Mouse (Mus musculus) erythroblast, embryonic 14.5 days (primary cell): ENCODE results near the gene Dedd2. TPM values are rescaled to one million over a fixed set of nuclear protein-coding genes. Genes with fewer than 3 reads are reported as not detected.

Source experiments
- H3K27me3 ChIP-seq: 2 replicates; pipeline ENCODE4 v1.6.1; 2012; ENCODE audit warnings: inconsistent platforms; ENCODE audit not compliant: control insufficient read depth
- H3K36me3 ChIP-seq: 2 replicates; pipeline ENCODE4 v1.6.1; 2012; ENCODE audit warnings: mild to moderate bottlenecking, inconsistent platforms; ENCODE audit not compliant: control insufficient read depth
- H3K4me1 ChIP-seq: 2 replicates; pipeline ENCODE4 v1.6.1; 2012; ENCODE audit warnings: inconsistent platforms; ENCODE audit not compliant: control insufficient read depth
- H3K4me3 ChIP-seq: replicated peaks from 2 replicates; pipeline ENCODE3; 2012; ENCODE audit warnings: moderate library complexity, mild to moderate bottlenecking, inconsistent platforms
- H3K9me3 ChIP-seq: 2 replicates; pipeline ENCODE4 v1.6.1; 2012; ENCODE audit warnings: low read length, inconsistent platforms, mixed read lengths; ENCODE audit not compliant: control insufficient read depth
- GATA1 ChIP-seq: IDR thresholded peaks from 2 replicates; pipeline ENCODE4 v1.6.1; 2012; ENCODE audit warnings: low read length, inconsistent platforms, mixed read lengths
- TAL1 ChIP-seq: IDR thresholded peaks from 3 replicates; pipeline ENCODE4 v1.6.1; 2012; ENCODE audit warnings: low read length, inconsistent platforms, mixed read lengths
- polyA plus RNA-seq: library from polyadenylated mRNA; stranded (reverse); fragments of >175 nt; gene quantifications from 2 replicates; pipeline ENCODE4 v1.2.3, GENCODE M21; 2012

The Dedd2 gene
- polyA plus RNA-seq, 1 experiment: 50.4 TPM

GRCm38 (mm10) chr7:25174343-25174742, 46.1 kb downstream of the Dedd2 start:
- TF ChIP-seq GATA1 (no peak), TAL1 (no peak)
- peaks cover 65% of the 10 kb centered on the region for H3K27me3 ChIP-seq
- H3K9me3 ChIP-seq: peaks cover 2% of the 10 kb centered on the region; the same call in 1 of the 2 replicates
- no peaks in the 10 kb centered on the region for H3K36me3 ChIP-seq
- H3K4me1 ChIP-seq: no peaks in the 10 kb centered on the region; the same call in 1 of the 2 replicates
- H3K4me3 ChIP-seq: no peak overlapping the region

GRCm38 (mm10) chr7:25172669-25173068, 47.7 kb downstream of the Dedd2 start:
- H3K4me1 ChIP-seq: no peaks in the 10 kb centered on the region
- TF ChIP-seq TAL1: no peak
- no peak for TF ChIP-seq GATA1
- no peaks in the 10 kb centered on the region for H3K9me3 ChIP-seq
- no peak overlapping the region for H3K4me3 ChIP-seq
- H3K36me3 ChIP-seq: no peaks in the 10 kb centered on the region
- H3K27me3 ChIP-seq: peaks cover 53% of the 10 kb centered on the region

- Histone ChIP-seq H3K27me3 (peaks cover 43% of the 10 kb centered on the region), H3K36me3 (no peaks in the 10 kb centered on the region), H3K9me3 (no peaks in the 10 kb centered on the region), H3K4me1 (no peaks in the 10 kb centered on the region), H3K4me3 (no peak overlapping the region)
- TF ChIP-seq TAL1: no peak
These were observed 49.8 kb downstream of the Dedd2 start for GRCm38 (mm10) chr7:25170583-25170982.

- Histone ChIP-seq H3K4me1 (no peaks in the 10 kb centered on the region), H3K4me3 (no peak overlapping the region), H3K36me3 (no peaks in the 10 kb centered on the region), H3K27me3 (peaks cover 56% of the 10 kb centered on the region), H3K9me3 (no peaks in the 10 kb centered on the region; the same call in 1 of the 2 replicates)
- TF ChIP-seq GATA1 (no peak), TAL1 (no peak)
These were observed 54.3 kb downstream of the Dedd2 start for GRCm38 (mm10) chr7:25166106-25166505.

- peak overlapping the region; percentile 68 for H3K4me3 ChIP-seq
- H3K27me3 ChIP-seq: peaks cover 28% of the 10 kb centered on the region
- H3K36me3 ChIP-seq: no peaks in the 10 kb centered on the region; the same call in 1 of the 2 replicates
- peaks cover 53% of the 10 kb centered on the region for H3K4me1 ChIP-seq
- TF ChIP-seq GATA1: 0 out of 2 replicates have a peak, but pooled peaks have one; percentile 11
- TF ChIP-seq TAL1: no peak
- no peaks in the 10 kb centered on the region for H3K9me3 ChIP-seq
These were observed 64.2 kb downstream of the Dedd2 start for GRCm38 (mm10) chr7:25156158-25156648.

- H3K36me3 ChIP-seq: no peaks in the 10 kb centered on the region; the same call in 1 of the 2 replicates
- peaks cover 32% of the 10 kb centered on the region for H3K27me3 ChIP-seq
- H3K4me3 ChIP-seq: peak overlapping the region; percentile 68
- TF ChIP-seq TAL1 (no peak), GATA1 (peak; percentile 6; the same call in 1 of the 2 replicates)
- H3K9me3 ChIP-seq: no peaks in the 10 kb centered on the region
- H3K4me1 ChIP-seq: peaks cover 55% of the 10 kb centered on the region
These were observed 64.8 kb downstream of the Dedd2 start for GRCm38 (mm10) chr7:25155469-25156157.

- Histone ChIP-seq H3K27me3 (peaks cover 40% of the 10 kb centered on the region), H3K4me3 (peak overlapping the region; percentile 68), H3K4me1 (peaks cover 55% of the 10 kb centered on the region), H3K9me3 (no peaks in the 10 kb centered on the region), H3K36me3 (no peaks in the 10 kb centered on the region; the same call in 1 of the 2 replicates)
- no peak for TF ChIP-seq GATA1
- no peak for TF ChIP-seq TAL1
These were observed 65.8 kb downstream of the Dedd2 start for GRCm38 (mm10) chr7:25154648-25155047.

GRCm38 (mm10) chr7:25153841-25154240, 66.6 kb downstream of the Dedd2 start:
- peaks cover 55% of the 10 kb centered on the region for H3K4me1 ChIP-seq
- H3K36me3 ChIP-seq: no peaks in the 10 kb centered on the region; the same call in 1 of the 2 replicates
- H3K27me3 ChIP-seq: peaks cover 46% of the 10 kb centered on the region
- H3K9me3 ChIP-seq: no peaks in the 10 kb centered on the region
- no peak overlapping the region for H3K4me3 ChIP-seq
- TF ChIP-seq GATA1 (no peak), TAL1 (no peak)

- Histone ChIP-seq H3K27me3 (peaks cover 57% of the 10 kb centered on the region), H3K4me1 (peaks cover 45% of the 10 kb centered on the region), H3K36me3 (no peaks in the 10 kb centered on the region; the same call in 1 of the 2 replicates), H3K4me3 (no peak overlapping the region), H3K9me3 (no peaks in the 10 kb centered on the region)
- TF ChIP-seq TAL1 (no peak), GATA1 (no peak)
These were observed 68.4 kb downstream of the Dedd2 start for GRCm38 (mm10) chr7:25151916-25152556.
